Mouse (Mus musculus) stomach, embryonic 16.5 days (tissue): Measurements from ENCODE around the gene Lrrc7. TPM values are rescaled to one million over a fixed set of nuclear protein-coding genes. Genes with fewer than 3 reads are reported as not detected.

Experiments
- ATAC-seq: fragments of 200-750 bp; cut with Nextera tagmentation; 2 replicates; pipeline ENCODE4 v1.8.0; 2017; ENCODE audit warnings: moderate number of reproducible peaks, moderate TSS enrichment; ENCODE audit not compliant: insufficient read depth, low FRiP score
- H3K27ac ChIP-seq: fragments of 300-500 bp; sonication (generic); 2 replicates; pipeline ENCODE4 v1.5.1; 2014; ENCODE audit warnings: low read length
- H3K27me3 ChIP-seq: fragments of 300-500 bp; sonication (generic); 2 replicates; pipeline ENCODE4 v1.6.1; 2014; ENCODE audit warnings: low read length, control low read depth, mixed read lengths; ENCODE audit not compliant: control insufficient read depth, insufficient read depth
- H3K36me3 ChIP-seq: fragments of 300-500 bp; sonication (generic); 2 replicates; pipeline ENCODE4 v1.6.1; 2014; ENCODE audit warnings: low read length; ENCODE audit not compliant: control insufficient read depth, insufficient read depth
- H3K4me1 ChIP-seq: fragments of 300-500 bp; sonication (generic); 2 replicates; pipeline ENCODE4 v1.6.1; 2014; ENCODE audit warnings: low read length, control low read depth, mixed read lengths; ENCODE audit not compliant: control insufficient read depth, insufficient read depth
- H3K4me2 ChIP-seq: fragments of 300-500 bp; sonication (generic); 2 replicates; pipeline ENCODE4 v1.6.1; 2014; ENCODE audit warnings: low read depth, low read length, mixed read lengths
- H3K4me3 ChIP-seq: fragments of 300-500 bp; sonication (generic); replicated peaks from 2 replicates; pipeline ENCODE4 v1.5.1; 2014; ENCODE audit warnings: mild to moderate bottlenecking, low read length
- H3K9ac ChIP-seq: fragments of 300-500 bp; sonication (generic); 2 replicates; pipeline ENCODE4 v1.6.1; 2014; ENCODE audit warnings: low read length
- H3K9me3 ChIP-seq: fragments of 300-500 bp; sonication (generic); replicated peaks from 2 replicates; pipeline ENCODE4 v1.6.1; 2016; ENCODE audit warnings: low read length, control low read depth; ENCODE audit not compliant: control insufficient read depth
- WGBS: fragments of 180-500 bp; shearing (Covaris S2); extraction: QIAGEN DNeasy Blood & Tissue Kit; methylation state at CpG from one replicate; pipeline ENCODE4 v1.1.7; 2014; 5-methylcytosine and 5-hydroxymethylcytosine counted together
- polyA plus RNA-seq: library from polyadenylated mRNA; unstranded; fragments of >200 nt; fragmentation: Nextera tagmentation; extraction: Ambion mirVana; gene quantifications from 2 replicates; pipeline ENCODE4 v1.2.1, GENCODE M21; 2015

Gene Lrrc7
- polyA plus RNA-seq, 1 experiment from 2014 or later, result 1.2 TPM

- Histone ChIP-seq H3K4me2 (no peak overlapping the region), H3K4me1 (no peaks in the 10 kb centered on the region), H3K9me3 (no peaks in the 10 kb centered on the region), H3K9ac (no peak overlapping the region), H3K4me3 (no peak overlapping the region), H3K27ac (no peak overlapping the region), H3K27me3 (no peaks in the 10 kb centered on the region), H3K36me3 (no peaks in the 10 kb centered on the region)
- ATAC-seq, result no peak
- 60% methylated on average over 1 of the region's 1 CpGs for WGBS
Measured at GRCm38 (mm10) chr3:158077380-158077772, 484.6 kb downstream of the Lrrc7 start.

GRCm38 (mm10) chr3:158076685-158077379, 485.2 kb downstream of the Lrrc7 start:
- no peaks in the 10 kb centered on the region for H3K36me3 ChIP-seq
- WGBS, result 44% methylated on average over 4 of the region's 4 CpGs
- no peak for ATAC-seq
- no peak overlapping the region for H3K27ac ChIP-seq
- H3K4me2 ChIP-seq, result no peak overlapping the region
- no peaks in the 10 kb centered on the region for H3K9me3 ChIP-seq
- no peak overlapping the region for H3K9ac ChIP-seq
- H3K4me3 ChIP-seq, result no peak overlapping the region
- no peaks in the 10 kb centered on the region for H3K27me3 ChIP-seq
- no peaks in the 10 kb centered on the region for H3K4me1 ChIP-seq

GRCm38 (mm10) chr3:158075004-158075403, 487.0 kb downstream of the Lrrc7 start:
- H3K9ac ChIP-seq, result no peak overlapping the region
- H3K4me3 ChIP-seq, result no peak overlapping the region
- no peak overlapping the region for H3K27ac ChIP-seq
- no peaks in the 10 kb centered on the region for H3K9me3 ChIP-seq
- ATAC-seq, result no peak
- H3K4me1 ChIP-seq, result no peaks in the 10 kb centered on the region
- 83% methylated on average over 2 of the region's 2 CpGs for WGBS
- no peaks in the 10 kb centered on the region for H3K27me3 ChIP-seq
- H3K4me2 ChIP-seq, result no peak overlapping the region
- H3K36me3 ChIP-seq, result no peaks in the 10 kb centered on the region

- Histone ChIP-seq H3K36me3 (no peaks in the 10 kb centered on the region), H3K27ac (no peak overlapping the region), H3K4me1 (no peaks in the 10 kb centered on the region), H3K4me3 (no peak overlapping the region), H3K4me2 (no peak overlapping the region), H3K9me3 (no peaks in the 10 kb centered on the region), H3K9ac (no peak overlapping the region), H3K27me3 (no peaks in the 10 kb centered on the region)
- 39% methylated on average over 9 of the region's 9 CpGs for WGBS
- no peak for ATAC-seq
Measured at GRCm38 (mm10) chr3:158068613-158069263, 493.3 kb downstream of the Lrrc7 start.

GRCm38 (mm10) chr3:158067916-158068315, 494.1 kb downstream of the Lrrc7 start:
- Histone ChIP-seq H3K27me3 (no peaks in the 10 kb centered on the region), H3K9ac (no peak overlapping the region), H3K4me1 (no peaks in the 10 kb centered on the region), H3K4me2 (no peak overlapping the region), H3K36me3 (no peaks in the 10 kb centered on the region), H3K4me3 (no peak overlapping the region), H3K27ac (no peak overlapping the region), H3K9me3 (no peaks in the 10 kb centered on the region)
- 73% methylated on average over 7 of the region's 7 CpGs for WGBS
- ATAC-seq, result no peak

GRCm38 (mm10) chr3:158065256-158065655, 496.8 kb downstream of the Lrrc7 start:
- H3K27ac ChIP-seq, result no peak overlapping the region
- no peaks in the 10 kb centered on the region for H3K27me3 ChIP-seq
- no peak overlapping the region for H3K4me3 ChIP-seq
- no peaks in the 10 kb centered on the region for H3K9me3 ChIP-seq
- H3K4me2 ChIP-seq, result no peak overlapping the region
- H3K4me1 ChIP-seq, result no peaks in the 10 kb centered on the region
- H3K36me3 ChIP-seq, result no peaks in the 10 kb centered on the region
- H3K9ac ChIP-seq, result no peak overlapping the region
- ATAC-seq, result no peak
- 96% methylated on average over 2 of the region's 2 CpGs for WGBS

GRCm38 (mm10) chr3:158061811-158062523, 500.1 kb downstream of the Lrrc7 start:
- no peak for ATAC-seq

GRCm38 (mm10) chr3:158060621-158061291, 501.3 kb downstream of the Lrrc7 start:
- ATAC-seq, result no peak
- H3K27me3 ChIP-seq, result no peaks in the 10 kb centered on the region
- H3K36me3 ChIP-seq, result peaks cover 8% of the 10 kb centered on the region; the same call in 1 of the 2 replicates
- 69% methylated on average over 2 of the region's 2 CpGs for WGBS
- H3K4me2 ChIP-seq, result no peak overlapping the region
- H3K9me3 ChIP-seq, result no peaks in the 10 kb centered on the region
- H3K27ac ChIP-seq, result no peak overlapping the region
- H3K4me3 ChIP-seq, result no peak overlapping the region
- H3K9ac ChIP-seq, result no peak overlapping the region
- no peaks in the 10 kb centered on the region for H3K4me1 ChIP-seq

More at GRCm38 (mm10) chr3:158061811-158062523, 500.1 kb downstream of the Lrrc7 start:
- Histone ChIP-seq H3K9ac (no peak overlapping the region), H3K9me3 (no peaks in the 10 kb centered on the region), H3K4me3 (no peak overlapping the region), H3K4me2 (no peak overlapping the region), H3K4me1 (no peaks in the 10 kb centered on the region), H3K27ac (no peak overlapping the region), H3K27me3 (no peaks in the 10 kb centered on the region), H3K36me3 (no peaks in the 10 kb centered on the region)
- WGBS, result 92% methylated on average over 5 of the region's 5 CpGs

- 0 out of 2 replicates have a peak, but pooled peaks cover 2% of the 10 kb centered on the region for H3K36me3 ChIP-seq
- no peaks in the 10 kb centered on the region for H3K4me1 ChIP-seq
- H3K27ac ChIP-seq, result no peak overlapping the region
- no peaks in the 10 kb centered on the region for H3K27me3 ChIP-seq
- no peak for ATAC-seq
- H3K4me2 ChIP-seq, result no peak overlapping the region
- no peak overlapping the region for H3K9ac ChIP-seq
- H3K4me3 ChIP-seq, result no peak overlapping the region
- no peaks in the 10 kb centered on the region for H3K9me3 ChIP-seq
- 85% methylated on average over 2 of the region's 2 CpGs for WGBS
Measured at GRCm38 (mm10) chr3:158049508-158049907, 512.5 kb downstream of the Lrrc7 start.
